Mouse (Mus musculus) kidney, embryonic 16.5 days (tissue): Measurements from ENCODE around the gene Vmn1r123. TPM values are rescaled to one million over a fixed set of nuclear protein-coding genes. Genes with fewer than 3 reads are reported as not detected.
"Not testable (repeated sequence)": the region's sequence is repeated elsewhere in the genome, so short reads cannot be mapped to it uniquely, and the experiment has no call there.

Experiments
- ATAC-seq: fragments of 200-750 bp; cut with Nextera tagmentation; 2 replicates; pipeline ENCODE4 v1.8.0; 2017; ENCODE audit warnings: moderate TSS enrichment; ENCODE audit not compliant: low FRiP score, low TSS enrichment
- H3K27ac ChIP-seq: fragments of 300-500 bp; sonication (generic); 2 replicates; pipeline ENCODE4 v1.5.1; 2014; ENCODE audit warnings: low read length
- H3K27me3 ChIP-seq: fragments of 300-500 bp; sonication (generic); 2 replicates; pipeline ENCODE4 v1.6.1; 2014; ENCODE audit warnings: low read length, control low read depth, mixed read lengths; ENCODE audit not compliant: insufficient read depth
- H3K36me3 ChIP-seq: fragments of 300-500 bp; sonication (generic); 2 replicates; pipeline ENCODE4 v1.6.1; 2014; ENCODE audit warnings: low read length, control low read depth, mixed read lengths; ENCODE audit not compliant: insufficient read depth
- H3K4me1 ChIP-seq: fragments of 300-500 bp; sonication (generic); 2 replicates; pipeline ENCODE4 v1.6.1; 2014; ENCODE audit warnings: low read length, control low read depth, mixed read lengths; ENCODE audit not compliant: insufficient read depth
- H3K4me2 ChIP-seq: fragments of 300-500 bp; sonication (generic); replicated peaks from 2 replicates; pipeline ENCODE4 v1.6.1; 2014; ENCODE audit warnings: low read depth, low read length
- H3K4me3 ChIP-seq: fragments of 300-500 bp; sonication (generic); 2 replicates; pipeline ENCODE4 v1.5.1; 2014; ENCODE audit warnings: mild to moderate bottlenecking, low read length
- H3K9ac ChIP-seq: fragments of 300-500 bp; sonication (generic); replicated peaks from 2 replicates; pipeline ENCODE4 v1.6.1; 2014; ENCODE audit warnings: low read length
- H3K9me3 ChIP-seq: fragments of 300-500 bp; sonication (generic); 2 replicates; pipeline ENCODE4 v1.6.1; 2016; ENCODE audit warnings: low read length, control low read depth
- WGBS: fragments of 180-500 bp; shearing (Covaris S2); extraction: QIAGEN DNeasy Blood & Tissue Kit; methylation state at CpG from one replicate; pipeline ENCODE4 v1.1.7; 2014; 5-methylcytosine and 5-hydroxymethylcytosine counted together
- polyA plus RNA-seq: library from polyadenylated mRNA; unstranded; fragments of >200 nt; fragmentation: Nextera tagmentation; extraction: Ambion mirVana; gene quantifications from 2 replicates; pipeline ENCODE4 v1.2.1, GENCODE M21; 2015

The Vmn1r123 gene
- not detected in 2 replicates for polyA plus RNA-seq

- H3K4me3 ChIP-seq, H3K9me3 ChIP-seq, H3K4me2 ChIP-seq, H3K9ac ChIP-seq, H3K27ac ChIP-seq, H3K27me3 ChIP-seq, H3K4me1 ChIP-seq, ATAC-seq, H3K36me3 ChIP-seq: not testable (repeated sequence)
- 25% methylated on average over 1 of the region's 3 CpGs for WGBS
Measured at GRCm38 (mm10) chr7:21161885-21162284, at the start of gene Vmn1r123. Gene Vmn1r123 (plus strand): TSS chr7:21162185.

GRCm38 (mm10) chr7:21134028-21134427 lies 28.0 kb upstream of the Vmn1r123 start, which contains the start of gene Vmn1r122:
Gene Vmn1r122 (minus strand): TSS chr7:21134128.
- H3K4me1 ChIP-seq, result not testable (repeated sequence)

GRCm38 (mm10) chr7:21190323-21190722 lies 28.3 kb downstream of the Vmn1r123 start, which contains the start of gene Gm5157:
Gene Gm5157 (minus strand): TSS chr7:21190423.
- not testable (repeated sequence) for H3K27ac ChIP-seq, H3K27me3 ChIP-seq, H3K4me2 ChIP-seq, H3K36me3 ChIP-seq, H3K4me1 ChIP-seq, ATAC-seq, H3K9ac ChIP-seq, H3K4me3 ChIP-seq, H3K9me3 ChIP-seq
- 38% methylated on average over 1 of the region's 2 CpGs for WGBS

More at GRCm38 (mm10) chr7:21134028-21134427, 28.0 kb upstream of the Vmn1r123 start, which contains the start of gene Vmn1r122:
- not testable (repeated sequence) for ATAC-seq, H3K36me3 ChIP-seq, H3K4me3 ChIP-seq, H3K27ac ChIP-seq, H3K9ac ChIP-seq, H3K27me3 ChIP-seq, H3K4me2 ChIP-seq, H3K9me3 ChIP-seq
- 79% methylated on average over 2 of the region's 3 CpGs for WGBS

Other genes with a start within 250 kb of the Vmn1r123 start
- not detected in 2 replicates for gene Vmn1r118, start 249.8 kb upstream of the Vmn1r123 start, polyA plus RNA-seq
- not detected in 2 replicates for gene Vmn1r119, start 149.7 kb upstream of the Vmn1r123 start, polyA plus RNA-seq
- gene Vmn1r120, start 108.4 kb upstream of the Vmn1r123 start, polyA plus RNA-seq, result not detected in 2 replicates
- not detected in 2 replicates for gene Vmn1r121, start 63.7 kb upstream of the Vmn1r123 start, polyA plus RNA-seq
- not detected in 2 replicates for gene Vmn1r122, start 28.1 kb upstream of the Vmn1r123 start, polyA plus RNA-seq
- not detected in 2 replicates for gene Gm5157, start 28.2 kb downstream of the Vmn1r123 start, polyA plus RNA-seq
- not detected in 2 replicates for gene Vmn1r124, start 98.4 kb downstream of the Vmn1r123 start, polyA plus RNA-seq
- gene Vmn1r125, start 110.0 kb downstream of the Vmn1r123 start, polyA plus RNA-seq, result not detected in 2 replicates
- gene Vmn1r126, start 139.3 kb downstream of the Vmn1r123 start, polyA plus RNA-seq, result not detected in 2 replicates
- gene Vmn1r127, start 157.7 kb downstream of the Vmn1r123 start, polyA plus RNA-seq, result not detected in 2 replicates
- not detected in 2 replicates for gene Vmn1r128, start 187.2 kb downstream of the Vmn1r123 start, polyA plus RNA-seq
- not detected in 2 replicates for gene Vmn1r129, start 199.1 kb downstream of the Vmn1r123 start, polyA plus RNA-seq